Mouse (Mus musculus) neutrophil, adult 5-6 weeks (primary cell): ENCODE data around the gene Zbtb32. TPM values are rescaled to one million over a fixed set of nuclear protein-coding genes. Genes with fewer than 3 reads are reported as not detected.

Experiments
- ATAC-seq: fragments of 151-379, 151-347 bp; 2 replicates; pipeline ENCODE4 v1.8.0; 2017; ENCODE audit warnings: mild to moderate bottlenecking, moderate TSS enrichment; ENCODE audit not compliant: insufficient number of reproducible peaks, poor library complexity, low FRiP score, severe bottlenecking; ENCODE audit errors: extremely low read depth
- total RNA-seq: library from RNA; stranded (forward); fragments of 200-1000 nt; gene quantifications from 2 replicates; pipeline ENCODE4 v1.2.3, GENCODE M21; 2017

The Zbtb32 gene
- total RNA-seq, 1 experiment from 2014 or later = 3.0 TPM

DNA sequence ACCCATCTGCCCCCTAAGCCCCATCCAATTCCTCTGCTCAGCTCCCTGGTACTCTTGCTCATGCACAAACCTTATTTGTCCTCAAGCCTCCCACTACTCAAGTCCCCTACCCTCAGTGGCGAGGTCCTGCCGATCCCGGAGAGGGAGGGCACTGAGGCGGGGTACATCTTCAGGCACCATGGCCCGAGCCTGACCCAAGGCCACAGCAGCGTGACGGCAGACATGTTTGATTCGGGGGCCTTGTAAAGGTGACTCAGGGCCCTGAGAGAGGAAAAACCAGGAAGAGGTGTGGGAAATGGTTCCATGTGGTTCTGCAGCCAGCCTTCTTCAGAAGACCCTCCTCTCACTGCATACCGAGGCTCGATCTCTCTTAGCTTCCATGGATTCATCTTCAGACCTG, 14.4 kb downstream of the Zbtb32 start:
- no peak for ATAC-seq

DNA sequence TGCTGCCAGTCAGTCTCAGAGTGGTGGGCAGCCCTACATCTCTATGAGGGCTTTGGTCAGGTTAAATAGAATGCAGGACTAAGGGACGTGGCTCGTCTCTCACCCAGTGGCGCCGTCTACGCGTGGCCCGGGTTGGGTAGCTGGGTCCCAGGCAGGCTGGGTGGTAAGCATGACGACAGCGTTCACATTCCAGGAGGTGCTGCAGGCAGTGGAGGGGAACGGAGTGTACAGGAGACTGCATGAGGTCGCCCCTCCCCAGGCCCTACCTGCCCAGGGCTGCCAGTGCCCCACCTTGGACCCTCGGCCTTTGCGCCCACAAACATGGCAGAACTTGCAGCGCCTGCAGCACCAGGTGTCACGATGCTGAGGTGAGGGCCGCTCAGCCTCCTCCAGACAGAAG, 17.2 kb downstream of the Zbtb32 start:
- ATAC-seq = no peak

DNA sequence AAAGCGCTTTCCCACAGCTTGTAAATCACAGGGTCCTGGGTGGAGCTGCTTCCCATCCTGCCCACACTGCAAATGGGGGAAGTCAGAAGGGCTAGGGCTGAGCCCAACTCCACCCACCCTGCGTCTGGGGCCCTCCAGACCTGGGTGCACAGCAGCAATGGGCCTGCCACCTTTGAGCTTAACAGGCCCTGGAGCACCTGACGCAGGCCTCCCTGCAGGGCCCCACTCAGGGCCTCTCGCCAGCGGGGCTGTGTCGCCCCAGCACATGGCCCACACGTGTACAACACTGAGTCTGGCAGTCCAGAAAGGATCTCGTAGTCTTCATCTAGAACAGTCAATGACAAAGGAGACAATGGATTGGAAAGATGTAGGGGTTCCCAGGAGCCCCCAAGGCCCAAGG, 18.8 kb downstream of the Zbtb32 start:
- no peak for ATAC-seq

DNA sequence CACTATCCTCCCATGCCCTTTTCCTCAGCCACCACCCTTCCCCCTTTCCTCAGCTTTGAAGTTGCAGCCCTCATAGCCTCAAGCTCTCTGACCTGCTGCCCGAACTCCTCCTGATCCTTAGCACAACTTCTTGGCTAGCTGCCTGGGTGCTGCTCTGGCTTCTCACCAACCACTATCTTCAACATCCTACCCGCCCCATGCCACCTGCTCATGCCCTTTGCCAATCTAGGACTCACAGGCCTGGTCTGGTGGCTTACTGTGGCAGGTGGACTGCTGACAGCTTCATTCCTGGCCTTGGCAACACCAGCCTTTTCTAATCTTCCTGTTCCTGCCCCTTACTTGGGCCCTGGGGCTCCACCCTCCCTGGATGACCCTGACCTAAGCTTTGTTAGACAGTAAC, 25.7 kb downstream of the Zbtb32 start:
- no peak for ATAC-seq

DNA sequence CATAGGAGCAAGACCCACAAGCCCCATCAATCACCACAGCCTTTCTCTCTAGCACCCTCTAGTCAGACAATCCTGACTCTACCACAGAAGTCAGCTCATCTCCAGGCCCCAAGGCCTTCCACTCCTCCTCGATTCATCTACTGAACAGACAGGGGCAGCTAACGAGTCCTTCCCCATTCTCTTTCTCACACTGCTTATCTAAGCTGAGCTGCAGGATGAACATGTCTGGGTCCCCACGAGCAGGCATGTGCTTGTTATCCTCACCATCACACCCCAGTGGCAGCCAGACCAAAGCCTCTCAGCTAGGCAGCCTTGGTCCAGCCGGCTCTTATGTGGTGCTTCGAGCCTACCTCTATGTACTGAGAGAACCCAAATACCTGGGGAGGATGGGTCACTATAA, 26.3 kb downstream of the Zbtb32 start:
- ATAC-seq = no peak

DNA sequence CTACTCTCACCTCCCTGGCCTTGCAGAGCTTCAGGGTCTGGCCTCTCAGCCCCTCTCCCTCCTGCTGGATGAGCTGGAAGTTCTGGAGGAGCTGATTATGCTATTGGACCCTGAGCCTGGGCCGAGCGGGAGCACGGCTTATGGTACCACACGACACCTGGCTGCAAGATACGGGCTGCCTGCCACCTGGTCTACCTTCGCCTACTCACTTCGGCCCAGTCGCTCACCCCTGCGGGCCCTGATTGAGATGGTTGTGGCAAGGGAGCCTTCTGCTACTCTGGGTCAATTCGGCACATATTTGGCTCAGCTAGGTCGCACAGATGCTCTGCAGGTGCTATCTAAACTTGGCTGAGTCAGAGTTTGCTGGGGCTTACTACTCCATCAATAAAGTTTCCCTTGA, 31.2 kb downstream of the Zbtb32 start:
- no peak for ATAC-seq

DNA sequence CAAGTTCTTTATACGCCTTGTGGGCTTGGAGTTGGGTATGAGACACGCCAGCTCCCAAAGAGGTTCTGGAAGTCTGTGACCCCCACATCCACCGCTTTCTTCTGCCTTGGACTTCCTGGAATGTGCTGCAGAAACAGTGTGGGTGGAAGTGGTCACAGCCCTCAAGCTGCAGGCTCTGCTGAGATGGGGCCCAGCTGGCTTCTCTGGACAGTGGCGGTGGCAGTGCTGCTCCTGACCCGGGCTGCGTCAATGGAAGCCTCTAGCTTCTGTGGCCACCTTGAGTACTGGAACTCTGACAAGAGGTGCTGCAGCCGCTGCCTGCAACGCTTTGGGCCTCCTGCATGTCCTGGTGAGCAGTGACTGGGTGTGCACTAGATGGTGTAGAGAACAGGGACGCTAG, 32.7 kb downstream of the Zbtb32 start:
- ATAC-seq = no peak

DNA sequence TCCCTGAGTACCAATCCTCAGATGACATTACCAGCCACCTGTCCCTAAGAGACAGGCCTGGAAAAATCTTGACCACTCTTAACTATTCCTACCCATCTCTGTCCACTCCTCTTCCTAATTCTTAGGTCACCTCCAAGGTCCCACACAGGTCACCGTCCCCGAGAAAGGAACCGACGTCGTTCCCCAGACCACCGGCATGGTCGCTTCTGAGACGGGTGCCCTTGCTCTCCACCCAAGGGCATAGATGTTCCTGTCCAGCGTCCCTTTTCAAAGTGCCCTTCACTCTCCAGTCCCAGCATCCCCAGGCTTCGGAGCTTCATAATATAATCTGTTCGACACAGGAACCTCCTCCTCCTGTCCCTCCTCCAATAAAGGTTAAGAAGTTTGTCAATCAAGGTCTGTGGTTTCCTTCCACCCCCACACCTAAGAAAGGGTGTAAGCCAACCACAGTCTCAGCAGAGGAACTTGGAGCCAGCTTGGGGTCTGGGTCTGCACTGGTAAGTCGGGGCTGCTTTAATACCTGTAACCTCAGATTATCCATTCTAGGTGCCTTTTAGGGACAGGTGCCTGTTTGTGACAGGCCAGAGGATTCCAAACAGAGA, 33.6 kb downstream of the Zbtb32 start, which contains the start of gene Igflr1:
Gene Igflr1, plus strand, starts transcription at position 458 of the 602 bp plus-strand sequence.
- ATAC-seq = no peak

DNA sequence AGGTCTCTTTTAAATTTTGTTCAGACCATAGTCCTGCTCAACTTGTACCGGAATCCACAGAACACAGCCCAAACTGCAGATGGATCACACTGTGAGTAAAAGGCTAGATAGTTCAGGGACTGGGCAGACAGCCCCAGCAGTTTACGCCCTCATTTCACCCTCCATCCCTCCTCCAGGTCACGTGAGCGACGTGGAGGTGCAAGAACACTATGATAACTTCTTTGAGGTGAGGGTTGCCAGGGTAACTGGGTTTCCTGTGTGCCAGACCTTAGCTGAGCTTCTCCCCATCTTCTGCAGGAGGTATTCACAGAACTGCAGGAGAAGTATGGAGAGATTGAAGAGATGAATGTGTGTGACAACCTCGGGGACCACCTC, 34.8 kb downstream of the Zbtb32 start:
- ATAC-seq = no peak

DNA sequence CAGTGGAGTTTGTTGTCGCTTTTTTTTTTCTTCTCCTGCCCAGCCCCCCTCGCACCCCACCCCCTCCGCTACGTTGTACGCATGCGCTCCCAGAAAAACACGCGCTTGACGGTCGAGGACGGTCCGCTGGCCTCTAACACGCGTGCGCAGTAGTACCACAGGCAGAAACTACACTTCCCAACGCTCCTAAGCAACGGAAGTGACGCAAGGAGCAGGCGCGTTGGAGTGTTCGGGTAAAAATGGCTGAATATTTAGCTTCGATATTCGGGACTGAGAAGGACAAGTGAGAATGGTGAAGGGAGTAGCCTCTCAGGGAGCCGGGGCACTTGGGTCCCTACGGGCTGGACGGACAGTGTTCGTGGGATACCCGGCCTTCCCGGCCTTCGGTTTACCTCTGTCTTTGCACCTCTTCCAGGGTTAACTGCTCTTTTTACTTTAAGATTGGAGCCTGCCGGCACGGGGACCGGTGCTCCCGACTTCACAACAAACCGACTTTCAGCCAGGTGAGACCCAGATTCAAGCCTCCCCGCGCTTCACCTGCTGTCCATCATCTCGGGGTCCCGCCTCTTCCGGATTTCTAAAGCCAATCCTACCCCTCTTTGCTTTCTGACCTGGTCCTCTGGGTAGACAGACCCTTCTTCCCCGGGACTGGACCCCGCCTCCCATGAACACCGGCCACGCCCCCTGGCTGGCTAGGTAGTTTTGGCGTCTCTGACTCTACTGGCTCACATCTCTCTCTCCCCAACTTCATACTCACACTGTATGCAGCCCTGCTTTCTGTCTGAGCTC, 35.4 kb downstream of the Zbtb32 start, which contains the start of the genes U2af1l4, Gm49396 and Psenen:
Gene U2af1l4, plus strand, starts transcription at position 185 of the 789 bp plus-strand sequence.
Gene Gm49396, plus strand, starts transcription at position 228 of the 789 bp plus-strand sequence.
Gene Psenen, minus strand, starts transcription at position 511 of the 789 bp plus-strand sequence.
- peak; percentile 73 for ATAC-seq

DNA sequence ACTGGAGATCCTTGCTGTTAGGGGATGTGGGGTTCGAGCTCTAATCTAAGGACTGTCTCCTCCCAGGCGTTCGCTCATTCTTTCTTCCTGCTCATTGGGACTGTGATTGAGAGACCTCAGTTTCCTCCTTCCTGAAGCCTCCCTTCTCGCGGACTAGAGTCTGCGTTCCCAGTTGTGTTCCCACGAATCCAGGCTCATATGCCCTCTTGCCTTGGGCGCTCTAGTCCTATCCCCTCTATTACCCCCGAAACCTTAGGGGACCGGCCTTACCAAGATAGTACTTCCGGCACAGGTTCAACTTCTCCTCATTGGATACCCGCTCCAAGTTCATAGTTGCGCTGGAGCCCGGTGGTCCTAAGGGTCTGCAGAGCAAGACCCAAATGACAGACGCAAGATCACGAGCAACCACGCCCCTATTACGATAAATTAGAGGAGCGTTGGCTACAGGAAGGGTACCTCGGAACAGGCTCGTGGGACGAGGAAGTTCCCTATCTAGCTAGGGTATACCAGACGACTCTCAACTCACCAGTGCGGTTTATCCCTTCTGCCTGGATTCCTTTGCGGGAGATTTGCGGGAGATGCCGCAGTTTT, 36.1 kb downstream of the Zbtb32 start:
- peak; percentile 2; the same call in 1 of the 2 replicates for ATAC-seq

DNA sequence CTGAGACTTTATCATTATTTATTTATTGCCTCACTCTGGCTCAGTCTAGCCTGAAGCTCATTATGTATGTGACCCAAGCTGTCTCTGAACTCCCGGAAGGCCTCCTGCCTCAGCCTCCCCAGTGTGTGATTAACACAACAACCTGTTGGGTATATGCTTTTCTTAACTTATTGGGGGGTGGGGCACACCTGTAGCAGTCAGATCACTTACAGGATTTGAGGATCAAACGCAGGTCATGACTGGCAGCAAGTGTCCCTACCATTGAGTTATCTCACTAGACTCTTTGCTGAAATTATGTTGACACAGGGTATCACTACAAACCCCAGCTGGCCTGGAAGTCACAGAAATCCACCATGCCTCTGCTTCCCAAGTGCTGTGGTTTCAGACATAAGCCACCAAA, 38.4 kb downstream of the Zbtb32 start:
- no peak for ATAC-seq

DNA sequence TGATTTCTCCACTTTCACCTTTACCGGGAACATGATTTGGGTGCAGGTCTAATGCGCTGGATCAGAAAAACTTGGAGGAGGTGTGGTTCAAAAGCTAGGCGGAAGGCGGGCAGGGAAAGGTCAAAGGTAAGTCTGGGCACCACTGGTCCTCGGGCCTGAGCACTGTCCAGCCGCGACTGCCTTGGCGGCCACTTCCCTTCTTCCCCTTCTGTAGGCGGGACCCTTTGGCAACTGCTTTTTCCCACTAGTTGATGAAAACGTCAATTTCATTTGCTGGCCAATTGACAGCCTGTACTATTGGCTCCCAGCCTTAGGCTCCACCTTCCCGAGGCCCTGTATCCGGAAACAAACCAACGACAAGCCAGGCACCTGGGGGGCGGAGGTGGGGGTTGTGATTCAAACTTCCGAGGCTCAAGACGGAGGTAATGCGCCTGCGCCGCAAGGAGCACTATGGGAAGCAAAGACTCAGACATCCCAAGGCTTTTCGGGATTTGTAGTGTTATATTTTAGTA, 39.2 kb downstream of the Zbtb32 start, which contains the start of gene Lin37:
Gene Lin37, minus strand, starts transcription at position 396 of the 512 bp plus-strand sequence.
- ATAC-seq = peak; percentile 71

DNA sequence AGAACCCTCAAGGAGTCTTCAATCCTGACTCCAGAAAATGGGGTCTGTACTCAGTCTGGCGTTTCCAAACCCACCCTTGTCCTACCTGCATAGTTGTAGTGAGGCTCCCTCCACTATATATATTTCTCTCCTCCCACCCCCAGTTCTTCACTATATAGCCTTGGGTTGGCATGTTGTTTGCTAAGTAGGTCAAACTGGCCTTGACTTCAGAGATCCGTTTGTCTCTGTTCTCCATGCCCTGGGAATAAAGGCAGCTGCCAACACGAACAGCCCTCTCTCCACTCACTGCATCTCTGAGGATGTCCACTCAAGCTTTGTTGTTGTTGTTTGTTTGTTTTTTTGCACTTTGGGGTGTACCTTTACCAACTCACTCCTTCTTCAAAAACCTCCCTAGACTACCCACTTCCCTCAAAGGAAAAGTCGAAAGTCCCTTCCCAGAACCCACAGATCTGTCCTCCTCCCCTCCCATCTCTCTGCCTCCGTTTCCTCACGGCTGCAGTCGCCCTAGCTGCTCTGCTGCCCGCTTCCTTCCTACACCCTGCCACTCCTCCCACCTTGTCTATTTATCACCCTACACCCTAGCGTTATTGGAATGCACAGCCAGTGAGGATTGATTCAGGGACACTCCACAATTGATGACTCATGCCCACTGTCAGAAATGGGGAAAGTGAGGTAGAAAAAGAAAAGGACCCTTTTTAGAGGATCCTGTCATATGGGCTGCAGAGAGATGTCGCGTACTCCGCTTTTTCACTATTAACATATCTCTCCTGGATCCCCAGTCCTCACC, 39.9 kb downstream of the Zbtb32 start:
- no peak for ATAC-seq

DNA sequence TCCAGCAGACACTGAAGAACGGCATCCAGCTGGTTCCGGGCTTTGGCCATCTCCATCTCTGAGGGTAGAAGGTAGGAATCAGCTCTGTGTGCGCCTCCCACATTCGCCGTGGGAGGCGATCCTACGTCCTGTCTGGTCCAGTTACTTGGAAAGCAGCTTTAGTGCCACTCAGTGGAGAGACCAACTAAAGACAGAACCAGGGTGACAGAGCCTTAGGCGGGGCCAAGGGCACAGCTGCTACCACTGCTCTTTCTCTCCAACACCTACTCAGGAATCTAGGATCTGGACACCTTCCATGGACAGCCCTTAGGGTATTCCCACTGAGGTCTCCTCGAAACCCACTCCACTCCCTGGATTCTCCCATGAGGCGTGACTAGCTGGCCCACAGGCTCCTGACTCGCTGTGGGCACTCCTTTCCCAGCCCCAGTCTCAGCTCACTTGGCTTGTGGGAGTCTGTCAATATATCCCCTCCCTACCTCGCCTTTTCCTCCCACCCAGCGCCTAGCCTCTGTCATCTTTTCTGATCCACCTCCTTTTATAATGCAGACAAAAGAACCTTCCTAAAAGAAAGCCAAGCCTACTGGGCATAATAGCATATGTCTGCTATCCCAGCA, 40.7 kb downstream of the Zbtb32 start:
- no peak for ATAC-seq

DNA sequence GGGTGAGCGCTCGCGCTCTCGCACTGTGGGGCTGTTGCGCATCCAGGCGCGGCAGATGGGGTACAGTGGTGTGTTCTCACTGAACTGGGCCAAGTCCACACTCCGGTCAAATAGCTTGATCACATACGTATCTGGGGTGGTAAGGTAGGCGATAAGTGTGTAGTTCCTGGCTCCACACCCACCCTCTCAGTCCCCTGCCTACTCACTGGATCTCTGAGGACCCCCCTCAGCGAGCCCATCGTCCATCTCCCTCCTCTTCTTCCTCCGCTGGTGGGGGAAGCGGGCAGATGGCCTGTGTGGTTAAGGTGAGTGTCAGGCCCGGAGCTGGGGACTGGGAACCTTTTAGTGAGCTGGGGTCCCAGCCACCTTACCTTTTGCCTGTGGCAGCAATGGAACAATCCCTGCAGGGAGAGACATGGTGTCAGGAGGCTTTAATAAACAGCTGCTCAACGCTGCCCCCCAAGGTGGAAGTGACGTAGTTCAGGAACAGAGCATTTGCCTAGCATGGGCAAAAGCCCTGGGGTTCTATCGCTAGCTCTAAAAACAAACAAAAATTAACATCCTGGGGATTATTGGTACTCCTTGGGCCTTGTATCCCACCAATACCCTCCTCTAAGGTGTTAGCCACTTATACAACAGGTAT, 41.7 kb downstream of the Zbtb32 start:
- ATAC-seq = no peak

DNA sequence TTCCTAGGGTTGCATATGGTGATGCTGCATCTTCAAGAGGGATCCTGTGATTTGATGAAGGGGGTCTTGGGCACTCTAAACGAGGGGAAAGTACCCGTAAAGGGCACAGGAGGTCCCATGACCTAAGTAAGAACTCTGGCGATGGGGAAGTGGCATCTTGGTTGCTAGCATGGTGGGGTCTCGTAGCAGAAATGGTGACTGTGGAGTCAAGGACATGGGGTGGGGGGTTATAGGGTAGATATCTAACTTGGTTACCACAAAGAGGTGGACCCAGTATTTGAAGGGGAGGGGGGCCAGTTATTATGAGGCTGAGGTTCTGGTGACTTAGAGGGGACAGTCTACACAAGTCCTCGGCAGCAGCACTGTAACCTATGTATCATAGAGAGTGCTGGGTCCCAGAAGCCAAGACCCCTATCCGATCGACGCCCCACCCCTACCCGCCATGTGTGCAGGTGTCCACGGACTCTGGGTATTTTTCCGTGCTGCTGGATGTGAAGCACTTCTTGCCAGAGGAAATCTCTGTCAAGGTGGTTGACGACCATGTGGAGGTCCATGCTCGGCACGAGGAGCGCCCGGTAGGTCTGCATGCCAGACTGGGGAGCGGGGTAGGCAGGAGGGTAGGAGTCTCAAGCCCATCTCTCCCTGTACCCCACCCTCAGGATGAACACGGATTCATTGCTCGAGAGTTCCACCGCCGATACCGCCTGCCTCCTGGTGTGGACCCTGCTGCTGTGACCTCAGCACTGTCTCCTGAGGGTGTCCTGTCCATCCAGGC, 44.7 kb downstream of the Zbtb32 start:
- no peak for ATAC-seq
